Mouse (Mus musculus) heart, postnatal 0 days (tissue): ENCODE results near the gene A930004D18Rik.

ENCODE experiments used
- CTCF ChIP-seq: IDR thresholded peaks from 2 replicates; pipeline ENCODE4 v1.5.1; 2016; ENCODE audit warnings: antibody characterized with exemption, control low read depth, low read depth
- EP300 ChIP-seq: IDR thresholded peaks from 2 replicates; pipeline ENCODE4 v1.6.1; 2016; ENCODE audit warnings: antibody characterized with exemption, low read depth

DNA sequence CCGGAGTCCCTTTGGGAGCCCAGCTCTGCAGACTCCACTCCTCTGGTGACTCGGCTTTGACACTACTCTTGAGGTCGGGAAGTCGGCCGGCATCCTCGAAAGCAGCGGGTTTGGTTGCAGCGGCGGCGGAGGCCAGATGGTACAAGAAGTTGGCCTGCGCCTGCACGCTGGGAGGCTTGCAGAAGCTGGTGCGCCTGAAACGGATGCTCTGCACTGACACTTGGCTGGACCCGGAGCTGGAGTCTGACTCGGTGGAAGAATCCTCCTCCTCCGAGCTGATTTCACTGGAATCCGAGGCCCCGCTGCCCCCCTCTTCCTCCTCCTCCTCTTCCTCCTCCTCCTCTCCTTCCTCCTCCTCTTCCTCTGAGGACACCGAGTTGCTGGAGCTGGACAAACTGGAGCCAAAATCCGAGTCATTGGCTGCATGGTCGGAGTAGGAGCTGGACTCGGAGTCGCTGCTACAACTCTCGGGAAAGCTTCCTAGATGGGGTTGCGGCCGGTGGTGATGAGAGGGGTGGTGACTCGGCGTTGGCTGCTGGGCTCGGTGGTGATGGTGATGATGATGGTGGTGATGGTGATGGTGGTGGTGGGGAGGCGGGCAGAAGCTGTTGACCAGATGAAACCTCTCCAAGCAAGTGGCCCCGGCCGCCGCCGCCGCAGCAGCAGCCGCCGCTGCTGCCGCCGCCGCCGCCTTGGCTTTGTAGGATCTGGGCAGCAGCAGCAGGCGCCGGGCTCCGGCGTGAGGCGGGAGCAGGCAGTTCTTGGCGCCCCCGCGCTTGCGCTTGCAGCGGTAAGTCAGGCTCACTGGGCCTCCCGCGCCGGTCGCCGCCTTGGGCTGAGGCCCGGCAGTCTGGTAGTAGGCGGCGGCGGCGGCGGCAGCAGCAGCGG is 9.5 kb upstream of the A930004D18Rik start:
- no peak for TF ChIP-seq CTCF
- no peak for TF ChIP-seq EP300
